Mouse (Mus musculus) lung, adult 2 months (tissue): ENCODE results near the gene Oxct1.

Source experiments
- CTCF ChIP-seq: fragments of 200-500 bp; IDR thresholded peaks from 2 replicates; pipeline ENCODE4 v1.5.1; 2011; ENCODE audit warnings: mild to moderate bottlenecking, low read length, control low read depth; ENCODE audit not compliant: insufficient read depth
- POLR2A ChIP-seq: fragments of 200-500 bp; IDR thresholded peaks from 2 replicates; pipeline ENCODE4 v1.6.1; 2011; ENCODE audit warnings: low read depth, mild to moderate bottlenecking, control low read depth, low read length, borderline replicate concordance; ENCODE audit errors: extremely low read depth

- TF ChIP-seq CTCF (no peak), POLR2A (no peak)
Observed at GRCm38 (mm10) chr15:3999144-3999543, 27.0 kb upstream of the Oxct1 start.
